Mouse (Mus musculus): ENCODE results near the gene Lao1. TPM values are rescaled to one million over a fixed set of nuclear protein-coding genes. Genes with fewer than 3 reads are reported as not detected.
"Not testable (repeated sequence)": the region's sequence is repeated elsewhere in the genome, so short reads cannot be mapped to it uniquely, and the experiment has no call there.

Gene Lao1
- total RNA-seq (2021), result under 1 TPM; 0.30 to 0.57 TPM
- long read RNA-seq, result 0 reads

GRCm38 (mm10) chr4:118961141-118961628, at the start of gene Lao1:
Gene Lao1, plus strand, starts transcription at chr4:118961578.
- peak; percentile 11 to 41 for DNase-seq (ENCODE audit: low spot score in 2 of 2)

GRCm38 (mm10) chr4:118917365-118917764, 44.0 kb upstream of the Lao1 start, which contains the start of gene Olfr1329:
Gene Olfr1329, minus strand, starts transcription at chr4:118917465.
- not testable (repeated sequence) for DNase-seq (ENCODE audit: low spot score in 2 of 2)

GRCm38 (mm10) chr4:118931326-118931725, 30.1 kb upstream of the Lao1 start:
- DNase-seq (ENCODE audit: low spot score in 2 of 2), result not testable (repeated sequence)

GRCm38 (mm10) chr4:118938512-118938911, 22.9 kb upstream of the Lao1 start, which contains the start of gene Olfr1328:
Gene Olfr1328, minus strand, starts transcription at chr4:118938612.
- no peak for DNase-seq (ENCODE audit: low spot score in 2 of 2)

- no peak for DNase-seq (ENCODE audit: low spot score in 2 of 2)
Observed at GRCm38 (mm10) chr4:118958812-118959211, 2.6 kb upstream of the Lao1 start.

- DNase-seq (ENCODE audit: low spot score in 2 of 2), result no peak
Observed at GRCm38 (mm10) chr4:118967711-118968110, 6.3 kb downstream of the Lao1 start.

- DNase-seq (ENCODE audit: low spot score in 2 of 2), result no peak
Observed at GRCm38 (mm10) chr4:118973281-118973680, 11.9 kb downstream of the Lao1 start.

GRCm38 (mm10) chr4:118985291-118985690, 23.9 kb downstream of the Lao1 start:
- no peak for DNase-seq (ENCODE audit: low spot score in 2 of 2)

GRCm38 (mm10) chr4:118988535-118988934, 27.2 kb downstream of the Lao1 start:
- peak; percentile 44 to 83 for DNase-seq (ENCODE audit: low spot score in 2 of 2)

- DNase-seq (ENCODE audit: low spot score in 2 of 2), result no peak
Observed at GRCm38 (mm10) chr4:118989331-118989730, 28.0 kb downstream of the Lao1 start.

- DNase-seq (ENCODE audit: low spot score in 2 of 2), result no peak
Observed at GRCm38 (mm10) chr4:118991797-118992196, 30.4 kb downstream of the Lao1 start.

- no peak for DNase-seq (ENCODE audit: low spot score in 2 of 2)
Observed at GRCm38 (mm10) chr4:118997127-118997542, 35.8 kb downstream of the Lao1 start.

- DNase-seq (ENCODE audit: low spot score in 2 of 2), result no peak
Observed at GRCm38 (mm10) chr4:118999691-119000486, 38.5 kb downstream of the Lao1 start.

GRCm38 (mm10) chr4:119001696-119002095, 40.3 kb downstream of the Lao1 start:
- DNase-seq (ENCODE audit: low spot score in 2 of 2), result no peak

- DNase-seq (ENCODE audit: low spot score in 2 of 2), result no peak
Observed at GRCm38 (mm10) chr4:119002512-119002911, 41.1 kb downstream of the Lao1 start.

GRCm38 (mm10) chr4:119004178-119004577, 42.8 kb downstream of the Lao1 start:
- no peak for DNase-seq (ENCODE audit: low spot score in 2 of 2)

- DNase-seq (ENCODE audit: low spot score in 2 of 2), result peak; percentile 76 to 93
Observed at GRCm38 (mm10) chr4:119004613-119005339, 43.4 kb downstream of the Lao1 start.

GRCm38 (mm10) chr4:119007602-119008001, 46.2 kb downstream of the Lao1 start:
- no peak for DNase-seq (ENCODE audit: low spot score in 2 of 2)

- DNase-seq (ENCODE audit: low spot score in 2 of 2), result peak in 1 of 2 experiments; percentile 37
Observed at GRCm38 (mm10) chr4:119008476-119008875, 47.1 kb downstream of the Lao1 start.

GRCm38 (mm10) chr4:119009814-119010213, 48.4 kb downstream of the Lao1 start:
- no peak for DNase-seq (ENCODE audit: low spot score in 2 of 2)

- DNase-seq (ENCODE audit: low spot score in 2 of 2), result no peak
Observed at GRCm38 (mm10) chr4:119011050-119011680, 49.8 kb downstream of the Lao1 start.
